Mouse (Mus musculus): ENCODE measurements around the gene Adgrg2.

The Adgrg2 gene

GRCm38 (mm10) chrX:160502048-160503041 lies 111.9 kb downstream of the Adgrg2 start, which contains the start of gene Phka2:
Phka2 (plus strand) TSS chrX:160502166.
- DNase-seq: peak; percentile 85 to 86

GRCm38 (mm10) chrX:160509046-160509445 lies 118.6 kb downstream of the Adgrg2 start:
- no peak for DNase-seq

- DNase-seq: no peak
Measured at GRCm38 (mm10) chrX:160510197-160510596, 119.7 kb downstream of the Adgrg2 start.

GRCm38 (mm10) chrX:160516027-160516426 lies 125.5 kb downstream of the Adgrg2 start:
- no peak for DNase-seq

GRCm38 (mm10) chrX:160542772-160543171 lies 152.3 kb downstream of the Adgrg2 start:
- DNase-seq: no peak
